Mouse (Mus musculus): ENCODE measurements around the gene Stkld1.

- TF ChIP-seq CTCF (IDR thresholded peaks at IDR 0.05; ENCODE audit: low read depth): no peak
- no peak for TF ChIP-seq EP300 (IDR thresholded peaks at IDR 0.05; ENCODE audit: low read depth)
These were observed 1.2 kb upstream of the Stkld1 start for GRCm38 (mm10) chr2:26932473-26933303.
